Mouse (Mus musculus): Measurements from ENCODE around the gene Aff3. TPM values are rescaled to one million over a fixed set of nuclear protein-coding genes. Genes with fewer than 3 reads are reported as not detected.
A peak's percentile ranks its signal among the peaks of the same experiment; 100 is the strongest.

Aff3 gene
- total and polyA plus RNA-seq, 2 experiments from 2014 or later = 1.1 to 1.9 TPM

DNA sequence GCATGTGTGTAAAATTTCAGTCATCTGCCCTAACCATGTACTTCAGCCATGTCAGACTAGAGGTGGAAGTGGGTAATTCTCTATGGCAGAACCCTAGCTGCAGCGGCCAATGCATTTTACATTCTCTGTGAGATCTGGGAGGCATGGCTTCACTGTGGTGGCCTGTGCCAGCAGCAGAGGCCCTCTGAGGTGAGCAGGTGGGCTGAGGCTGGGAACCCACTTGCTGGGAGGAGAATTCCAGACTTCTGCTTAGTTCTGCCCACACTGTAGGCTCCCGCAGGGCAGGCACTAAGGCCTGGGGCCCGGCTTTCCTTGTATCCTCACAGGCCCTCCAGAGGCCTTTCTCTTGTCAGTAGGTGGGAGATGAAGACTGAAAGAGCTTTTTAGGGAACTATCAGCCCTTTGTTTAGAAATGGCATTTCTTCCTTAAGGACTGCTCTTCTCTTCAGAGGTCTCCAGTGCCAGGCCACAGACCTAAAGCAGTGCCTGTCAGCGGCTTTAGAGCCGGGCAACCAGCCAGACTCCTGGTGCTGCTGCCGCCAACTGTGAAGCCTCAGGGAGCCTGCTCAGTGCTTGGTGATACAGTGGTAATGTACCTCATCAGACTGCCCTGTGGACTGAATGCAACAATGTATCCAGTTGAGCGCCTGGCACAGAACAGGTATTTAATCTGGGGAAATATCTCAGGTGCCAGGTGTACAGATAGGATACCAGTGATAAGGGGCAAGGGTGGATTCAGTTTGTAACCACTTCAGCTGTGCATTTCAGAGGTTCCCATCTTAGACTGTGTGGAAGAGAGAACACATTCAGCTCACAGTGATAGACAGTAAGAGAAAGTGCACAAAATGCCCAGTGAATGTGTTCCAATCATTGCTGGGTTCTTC, 356.7 kb downstream of the Aff3 start:
- Histone ChIP-seq H3K27ac (ENCODE audit: low read depth) (peak overlapping the region; percentile 70), H3K36me3 (replicated peaks; ENCODE audit: control insufficient read depth, insufficient read depth, low read length) (no peaks in the 10 kb centered on the region), H3K4me2 (ENCODE audit: low read depth, low read length) (no peak overlapping the region), H3K4me1 (ENCODE audit: control insufficient read depth, insufficient read depth) (peaks cover 7% of the 10 kb centered on the region; the same call in 1 of the 2 replicates), H3K9ac (replicated peaks; ENCODE audit: low read depth, low read length) (no peak overlapping the region), H3K9me3 (replicated peaks; ENCODE audit: control insufficient read depth, low read length) (no peaks in the 10 kb centered on the region), H3K27me3 (ENCODE audit: control insufficient read depth, insufficient read depth, low read length) (no peaks in the 10 kb centered on the region), H3K4me3 (ENCODE audit: low read depth, low read length) (no peak overlapping the region)
- DNase-seq (ENCODE audit: low spot score) = peak; percentile 73
- ATAC-seq (ENCODE audit: insufficient read depth, low read depth) = peak; percentile 95
- TF ChIP-seq EP300 (IDR thresholded peaks at IDR 0.05; ENCODE audit: low read depth) (no peak), CTCF (IDR thresholded peaks at IDR 0.05; ENCODE audit: low read depth) (no peak)
- WGBS = 33% methylated on average over 7 of the region's 7 CpGs

- no peak for DNase-seq (ENCODE audit: low spot score)
- Histone ChIP-seq H3K4me3 (ENCODE audit: low read depth, low read length) (no peak overlapping the region), H3K4me2 (ENCODE audit: low read depth, low read length) (no peak overlapping the region), H3K9me3 (replicated peaks; ENCODE audit: control insufficient read depth, low read length) (no peaks in the 10 kb centered on the region), H3K27me3 (ENCODE audit: control insufficient read depth, insufficient read depth, low read length) (no peaks in the 10 kb centered on the region), H3K36me3 (replicated peaks; ENCODE audit: control insufficient read depth, insufficient read depth, low read length) (no peaks in the 10 kb centered on the region), H3K27ac (ENCODE audit: low read depth) (no peak overlapping the region), H3K4me1 (ENCODE audit: control insufficient read depth, insufficient read depth) (peaks cover 7% of the 10 kb centered on the region; the same call in 1 of the 2 replicates), H3K9ac (replicated peaks; ENCODE audit: low read depth, low read length) (no peak overlapping the region)
- ATAC-seq (ENCODE audit: insufficient read depth, low read depth) = no peak
- WGBS = 89% methylated on average over 11 of the region's 11 CpGs
- TF ChIP-seq CTCF (IDR thresholded peaks at IDR 0.05; ENCODE audit: low read depth) (peak; percentile 16; the same call in 1 of the 2 replicates), EP300 (IDR thresholded peaks at IDR 0.05; ENCODE audit: low read depth) (no peak)
Observed at GRCm38 (mm10) chr1:38307234-38307633, 357.5 kb downstream of the Aff3 start.

GRCm38 (mm10) chr1:38306146-38306545, 358.6 kb downstream of the Aff3 start:
- Histone ChIP-seq H3K9ac (replicated peaks; ENCODE audit: low read depth, low read length) (no peak overlapping the region), H3K36me3 (replicated peaks; ENCODE audit: control insufficient read depth, insufficient read depth, low read length) (no peaks in the 10 kb centered on the region), H3K4me2 (ENCODE audit: low read depth, low read length) (no peak overlapping the region), H3K27me3 (ENCODE audit: control insufficient read depth, insufficient read depth, low read length) (no peaks in the 10 kb centered on the region), H3K4me1 (ENCODE audit: control insufficient read depth, insufficient read depth) (peaks cover 7% of the 10 kb centered on the region; the same call in 1 of the 2 replicates), H3K27ac (ENCODE audit: low read depth) (no peak overlapping the region), H3K4me3 (ENCODE audit: low read depth, low read length) (no peak overlapping the region), H3K9me3 (replicated peaks; ENCODE audit: control insufficient read depth, low read length) (no peaks in the 10 kb centered on the region)
- 83% methylated on average over 7 of the region's 7 CpGs for WGBS
- DNase-seq (ENCODE audit: low spot score) (no peak), ATAC-seq (ENCODE audit: insufficient read depth, low read depth) (no peak)
- TF ChIP-seq CTCF (IDR thresholded peaks at IDR 0.05; ENCODE audit: low read depth) (no peak), EP300 (IDR thresholded peaks at IDR 0.05; ENCODE audit: low read depth) (no peak)

GRCm38 (mm10) chr1:38304376-38304775, 360.4 kb downstream of the Aff3 start:
- ATAC-seq (ENCODE audit: insufficient read depth, low read depth) (no peak), DNase-seq (ENCODE audit: low spot score) (no peak)
- H3K4me1 ChIP-seq (ENCODE audit: control insufficient read depth, insufficient read depth) = peaks cover 7% of the 10 kb centered on the region; the same call in 1 of the 2 replicates
- TF ChIP-seq CTCF (IDR thresholded peaks at IDR 0.05; ENCODE audit: low read depth) (no peak), EP300 (IDR thresholded peaks at IDR 0.05; ENCODE audit: low read depth) (no peak)
- no peaks in the 10 kb centered on the region for H3K36me3 ChIP-seq (replicated peaks; ENCODE audit: control insufficient read depth, insufficient read depth, low read length)
- H3K4me2 ChIP-seq (ENCODE audit: low read depth, low read length) = no peak overlapping the region
- H3K9me3 ChIP-seq (replicated peaks; ENCODE audit: control insufficient read depth, low read length) = no peaks in the 10 kb centered on the region
- no peak overlapping the region for H3K9ac ChIP-seq (replicated peaks; ENCODE audit: low read depth, low read length)
- WGBS = 41% methylated on average over 11 of the region's 11 CpGs
- H3K27me3 ChIP-seq (ENCODE audit: control insufficient read depth, insufficient read depth, low read length) = no peaks in the 10 kb centered on the region
- no peak overlapping the region for H3K4me3 ChIP-seq (ENCODE audit: low read depth, low read length)
- no peak overlapping the region for H3K27ac ChIP-seq (ENCODE audit: low read depth)

DNA sequence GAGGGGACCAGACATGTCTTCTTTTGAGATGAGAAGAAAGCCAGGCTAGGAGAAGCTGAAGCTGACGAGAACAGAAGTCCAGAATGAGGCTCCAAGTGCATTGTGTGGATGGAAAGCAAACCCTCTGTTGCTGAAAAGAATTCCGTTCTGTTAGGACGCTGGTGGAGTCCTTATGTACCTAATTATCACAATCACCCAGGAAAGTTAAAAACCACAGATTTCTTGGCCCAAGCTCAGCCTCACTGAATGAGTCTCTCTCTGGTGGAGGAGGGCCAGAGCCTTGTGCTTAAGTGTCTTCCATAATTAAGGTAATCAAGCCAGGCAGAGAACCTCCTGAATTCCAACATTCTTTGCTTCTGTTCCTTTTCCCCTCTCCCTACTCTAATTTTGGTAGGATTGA, 366.5 kb downstream of the Aff3 start:
- no peak overlapping the region for H3K9ac ChIP-seq (replicated peaks; ENCODE audit: low read depth, low read length)
- no peak for DNase-seq (ENCODE audit: low spot score)
- H3K36me3 ChIP-seq (replicated peaks; ENCODE audit: control insufficient read depth, insufficient read depth, low read length) = no peaks in the 10 kb centered on the region
- 49% methylated on average over 3 of the region's 3 CpGs for WGBS
- ATAC-seq (ENCODE audit: insufficient read depth, low read depth) = no peak
- H3K4me1 ChIP-seq (ENCODE audit: control insufficient read depth, insufficient read depth) = no peaks in the 10 kb centered on the region
- TF ChIP-seq EP300 (IDR thresholded peaks at IDR 0.05; ENCODE audit: low read depth) (no peak), CTCF (IDR thresholded peaks at IDR 0.05; ENCODE audit: low read depth) (no peak)
- H3K4me3 ChIP-seq (ENCODE audit: low read depth, low read length) = no peak overlapping the region
- H3K27ac ChIP-seq (ENCODE audit: low read depth) = no peak overlapping the region
- no peak overlapping the region for H3K4me2 ChIP-seq (ENCODE audit: low read depth, low read length)
- H3K27me3 ChIP-seq (ENCODE audit: control insufficient read depth, insufficient read depth, low read length) = no peaks in the 10 kb centered on the region
- H3K9me3 ChIP-seq (replicated peaks; ENCODE audit: control insufficient read depth, low read length) = no peaks in the 10 kb centered on the region

Data from heart, postnatal 0 days (tissue).